Mouse (Mus musculus): Measurements from ENCODE around the gene Zfp526. TPM values are rescaled to one million over a fixed set of nuclear protein-coding genes. Genes with fewer than 3 reads are reported as not detected.
A peak's percentile ranks its signal among the peaks of the same experiment; 100 is the strongest.

The Zfp526 gene
- polyA plus RNA-seq, 1 experiment, result 6.5 TPM

- H3K27ac ChIP-seq (ENCODE audit: insufficient read depth, low read length), result no peak overlapping the region
- H3K4me3 ChIP-seq (ENCODE audit: low read depth, low read length), result no peak overlapping the region
- no peaks in the 10 kb centered on the region for H3K27me3 ChIP-seq (ENCODE audit: control insufficient read depth, insufficient read depth, low read length, poor library complexity, severe bottlenecking)
- H3K36me3 ChIP-seq (ENCODE audit: control insufficient read depth, insufficient read depth, low read length, poor library complexity, severe bottlenecking), result peaks cover 9% of the 10 kb centered on the region; the same call in 1 of the 2 replicates
- H3K9ac ChIP-seq (ENCODE audit: low read depth, poor library complexity, severe bottlenecking), result no peak overlapping the region
- H3K4me1 ChIP-seq (ENCODE audit: control insufficient read depth, insufficient read depth, low read length), result peaks cover 15% of the 10 kb centered on the region
- no peaks in the 10 kb centered on the region for H3K9me3 ChIP-seq (replicated peaks; ENCODE audit: control insufficient read depth, insufficient read depth, low read length, poor library complexity, severe bottlenecking)
- TF ChIP-seq EP300 (IDR thresholded peaks at IDR 0.05; ENCODE audit: insufficient read depth, low read depth, low read length), result no peak
- TF ChIP-seq CTCF (IDR thresholded peaks at IDR 0.05; ENCODE audit: low read depth, low read length), result no peak
- no peak for TF ChIP-seq POLR2A (IDR thresholded peaks at IDR 0.05; ENCODE audit: insufficient read depth, low read length)
Measured at GRCm38 (mm10) chr7:25210482-25210881, 10.7 kb upstream of the Zfp526 start.

DNA sequence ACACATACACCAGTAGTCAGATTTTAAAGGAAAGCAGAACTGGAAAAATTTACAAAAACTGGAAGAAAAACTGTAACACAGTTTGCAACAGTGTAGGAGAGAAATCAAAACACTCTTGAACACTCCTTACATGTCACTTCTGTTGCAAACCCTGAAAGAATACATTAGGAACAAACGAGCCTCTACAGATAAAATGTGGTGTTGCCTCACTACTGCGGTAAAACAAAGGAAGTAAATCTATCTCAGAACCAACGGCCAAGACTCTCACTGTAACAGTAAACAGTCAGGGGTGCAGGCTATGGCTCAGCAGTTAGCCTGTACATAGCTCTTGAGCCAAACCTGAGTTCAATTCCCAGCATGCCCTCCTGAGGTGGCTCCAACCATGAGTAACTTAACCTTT is 8.1 kb upstream of the Zfp526 start:
- no peak overlapping the region for H3K9ac ChIP-seq (ENCODE audit: low read depth, poor library complexity, severe bottlenecking)
- TF ChIP-seq EP300 (IDR thresholded peaks at IDR 0.05; ENCODE audit: insufficient read depth, low read depth, low read length), result no peak
- no peak overlapping the region for H3K4me3 ChIP-seq (ENCODE audit: low read depth, low read length)
- H3K27ac ChIP-seq (ENCODE audit: insufficient read depth, low read length), result no peak overlapping the region
- peaks cover 9% of the 10 kb centered on the region for H3K36me3 ChIP-seq (ENCODE audit: control insufficient read depth, insufficient read depth, low read length, poor library complexity, severe bottlenecking)
- no peaks in the 10 kb centered on the region for H3K9me3 ChIP-seq (replicated peaks; ENCODE audit: control insufficient read depth, insufficient read depth, low read length, poor library complexity, severe bottlenecking)
- peaks cover 11% of the 10 kb centered on the region for H3K4me1 ChIP-seq (ENCODE audit: control insufficient read depth, insufficient read depth, low read length)
- no peaks in the 10 kb centered on the region for H3K27me3 ChIP-seq (ENCODE audit: control insufficient read depth, insufficient read depth, low read length, poor library complexity, severe bottlenecking)

- H3K36me3 ChIP-seq (ENCODE audit: control insufficient read depth, insufficient read depth, low read length, poor library complexity, severe bottlenecking), result peaks cover 9% of the 10 kb centered on the region
Measured at GRCm38 (mm10) chr7:25214172-25214571, 7.1 kb upstream of the Zfp526 start.

DNA sequence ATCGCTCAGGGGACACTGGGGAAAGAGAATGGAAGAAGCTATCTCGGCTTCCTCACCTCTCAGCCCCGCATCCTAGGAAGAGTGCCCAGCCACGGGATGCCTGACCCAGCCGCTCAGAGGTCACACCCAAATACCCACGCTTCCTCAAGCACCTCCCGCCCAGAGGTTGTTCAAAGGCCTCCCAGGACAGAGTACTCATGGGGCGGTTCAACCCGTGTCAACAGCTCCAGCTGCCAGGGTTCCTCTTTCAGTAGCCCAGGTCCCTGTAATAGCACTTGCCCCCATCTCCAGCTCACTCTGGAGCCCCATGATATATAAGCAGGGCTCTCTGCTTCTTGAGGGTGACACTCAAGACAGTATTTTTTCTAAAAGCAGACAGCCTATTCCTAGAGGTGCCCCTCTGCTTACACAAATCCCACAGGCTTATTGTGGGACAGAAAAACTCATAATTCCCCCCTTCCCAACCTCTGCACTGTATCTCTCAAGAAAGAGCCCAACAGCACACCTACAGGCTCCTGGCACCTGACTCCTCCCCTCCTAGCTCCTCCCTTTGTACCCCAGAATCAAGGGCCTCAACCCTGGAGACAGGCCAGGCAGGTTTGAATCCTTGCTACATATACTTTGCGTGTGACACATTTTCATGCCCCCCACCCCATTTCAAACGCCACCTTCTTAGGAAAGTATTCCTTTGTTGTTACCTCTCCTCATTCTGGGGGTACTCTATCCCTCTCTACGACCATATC is 3.4 kb upstream of the Zfp526 start:
- no peaks in the 10 kb centered on the region; the same call in 1 of the 2 replicates for H3K36me3 ChIP-seq (ENCODE audit: control insufficient read depth, insufficient read depth, low read length, poor library complexity, severe bottlenecking)
- TF ChIP-seq CTCF (IDR thresholded peaks at IDR 0.05; ENCODE audit: low read depth, low read length) (no peak), POLR2A (IDR thresholded peaks at IDR 0.05; ENCODE audit: insufficient read depth, low read length) (no peak), EP300 (IDR thresholded peaks at IDR 0.05; ENCODE audit: insufficient read depth, low read depth, low read length) (no peak)
- peak overlapping the region; percentile 12; the same call in 1 of the 2 replicates for H3K4me3 ChIP-seq (ENCODE audit: low read depth, low read length)
- peaks cover 7% of the 10 kb centered on the region for H3K4me1 ChIP-seq (ENCODE audit: control insufficient read depth, insufficient read depth, low read length)
- no peaks in the 10 kb centered on the region for H3K9me3 ChIP-seq (replicated peaks; ENCODE audit: control insufficient read depth, insufficient read depth, low read length, poor library complexity, severe bottlenecking)
- no peaks in the 10 kb centered on the region for H3K27me3 ChIP-seq (ENCODE audit: control insufficient read depth, insufficient read depth, low read length, poor library complexity, severe bottlenecking)
- no peak overlapping the region for H3K9ac ChIP-seq (ENCODE audit: low read depth, poor library complexity, severe bottlenecking)
- H3K27ac ChIP-seq (ENCODE audit: insufficient read depth, low read length), result no peak overlapping the region

More at GRCm38 (mm10) chr7:25214172-25214571, 7.1 kb upstream of the Zfp526 start:
- Histone ChIP-seq H3K4me3 (ENCODE audit: low read depth, low read length) (no peak overlapping the region), H3K27me3 (ENCODE audit: control insufficient read depth, insufficient read depth, low read length, poor library complexity, severe bottlenecking) (no peaks in the 10 kb centered on the region), H3K9ac (ENCODE audit: low read depth, poor library complexity, severe bottlenecking) (no peak overlapping the region), H3K27ac (ENCODE audit: insufficient read depth, low read length) (peak overlapping the region; percentile 77), H3K4me1 (ENCODE audit: control insufficient read depth, insufficient read depth, low read length) (peaks cover 11% of the 10 kb centered on the region), H3K9me3 (replicated peaks; ENCODE audit: control insufficient read depth, insufficient read depth, low read length, poor library complexity, severe bottlenecking) (no peaks in the 10 kb centered on the region)
- TF ChIP-seq CTCF (IDR thresholded peaks at IDR 0.05; ENCODE audit: low read depth, low read length) (no peak), POLR2A (IDR thresholded peaks at IDR 0.05; ENCODE audit: insufficient read depth, low read length) (no peak), EP300 (IDR thresholded peaks at IDR 0.05; ENCODE audit: insufficient read depth, low read depth, low read length) (peak; percentile 52; the same call in 1 of the 2 replicates)

GRCm38 (mm10) chr7:25218705-25219415 is 2.4 kb upstream of the Zfp526 start:
- Histone ChIP-seq H3K27ac (ENCODE audit: insufficient read depth, low read length) (no peak overlapping the region), H3K4me1 (ENCODE audit: control insufficient read depth, insufficient read depth, low read length) (peaks cover 6% of the 10 kb centered on the region), H3K9me3 (replicated peaks; ENCODE audit: control insufficient read depth, insufficient read depth, low read length, poor library complexity, severe bottlenecking) (no peaks in the 10 kb centered on the region), H3K9ac (ENCODE audit: low read depth, poor library complexity, severe bottlenecking) (peak overlapping the region; percentile 43), H3K36me3 (ENCODE audit: control insufficient read depth, insufficient read depth, low read length, poor library complexity, severe bottlenecking) (no peaks in the 10 kb centered on the region; the same call in 1 of the 2 replicates), H3K4me3 (ENCODE audit: low read depth, low read length) (peak overlapping the region; percentile 87), H3K27me3 (ENCODE audit: control insufficient read depth, insufficient read depth, low read length, poor library complexity, severe bottlenecking) (no peaks in the 10 kb centered on the region)
- no peak for TF ChIP-seq EP300 (IDR thresholded peaks at IDR 0.05; ENCODE audit: insufficient read depth, low read depth, low read length)
- TF ChIP-seq POLR2A (IDR thresholded peaks at IDR 0.05; ENCODE audit: insufficient read depth, low read length), result no peak
- no peak for TF ChIP-seq CTCF (IDR thresholded peaks at IDR 0.05; ENCODE audit: low read depth, low read length)

- Histone ChIP-seq H3K4me3 (ENCODE audit: low read depth, low read length) (peak overlapping the region; percentile 87), H3K9me3 (replicated peaks; ENCODE audit: control insufficient read depth, insufficient read depth, low read length, poor library complexity, severe bottlenecking) (no peaks in the 10 kb centered on the region), H3K27ac (ENCODE audit: insufficient read depth, low read length) (peak overlapping the region; percentile 3; the same call in 1 of the 2 replicates), H3K27me3 (ENCODE audit: control insufficient read depth, insufficient read depth, low read length, poor library complexity, severe bottlenecking) (no peaks in the 10 kb centered on the region), H3K4me1 (ENCODE audit: control insufficient read depth, insufficient read depth, low read length) (peaks cover 6% of the 10 kb centered on the region), H3K36me3 (ENCODE audit: control insufficient read depth, insufficient read depth, low read length, poor library complexity, severe bottlenecking) (no peaks in the 10 kb centered on the region; the same call in 1 of the 2 replicates), H3K9ac (ENCODE audit: low read depth, poor library complexity, severe bottlenecking) (peak overlapping the region; percentile 43)
- TF ChIP-seq CTCF (IDR thresholded peaks at IDR 0.05; ENCODE audit: low read depth, low read length), result no peak
- no peak for TF ChIP-seq POLR2A (IDR thresholded peaks at IDR 0.05; ENCODE audit: insufficient read depth, low read length)
- TF ChIP-seq EP300 (IDR thresholded peaks at IDR 0.05; ENCODE audit: insufficient read depth, low read depth, low read length), result no peak
Measured at GRCm38 (mm10) chr7:25219416-25219750, 1.8 kb upstream of the Zfp526 start.

Data from ES-Bruce4 (cell line).